Mouse (Mus musculus) heart, embryonic 16.5 days (tissue): ENCODE measurements at regions not wholly inside any gene's neighbourhood (a gene's known extent, or its start where the extent isn't known, plus 50 kb on each side); places are given as distances from the start of the nearest gene placed in this dataset.

ENCODE experiments used
- ATAC-seq: fragments of 200-750 bp; cut with Nextera tagmentation; replicated peaks from 2 replicates; pipeline ENCODE4 v1.8.0; 2017; ENCODE audit warnings: moderate number of reproducible peaks; ENCODE audit not compliant: insufficient read depth, low FRiP score; ENCODE audit errors: extremely low read depth
- H3K27ac ChIP-seq: fragments of 300-500 bp; sonication (generic); 2 replicates; pipeline ENCODE4 v1.5.1; 2014; ENCODE audit warnings: mild to moderate bottlenecking, low read length, control low read depth, moderate library complexity
- H3K27me3 ChIP-seq: fragments of 300-500 bp; sonication (generic); 2 replicates; pipeline ENCODE4 v1.6.1; 2014; ENCODE audit warnings: low read length, mixed read lengths; ENCODE audit not compliant: control insufficient read depth, insufficient read depth
- H3K36me3 ChIP-seq: fragments of 300-500 bp; sonication (generic); 2 replicates; pipeline ENCODE4 v1.6.1; 2014; ENCODE audit not compliant: control insufficient read depth, insufficient read depth
- H3K4me1 ChIP-seq: fragments of 300-500 bp; sonication (generic); 2 replicates; pipeline ENCODE4 v1.6.1; 2014; ENCODE audit warnings: low read length, mixed read lengths; ENCODE audit not compliant: control insufficient read depth, insufficient read depth
- H3K4me2 ChIP-seq: fragments of 300-500 bp; sonication (generic); 2 replicates; pipeline ENCODE4 v1.6.1; 2014; ENCODE audit warnings: low read depth, mild to moderate bottlenecking, control low read depth, low read length
- H3K4me3 ChIP-seq: fragments of 300-500 bp; sonication (generic); 2 replicates; pipeline ENCODE4 v1.5.1; 2014; ENCODE audit warnings: mild to moderate bottlenecking, control low read depth, low read length
- H3K9ac ChIP-seq: fragments of 300-500 bp; sonication (generic); 2 replicates; pipeline ENCODE4 v1.6.1; 2014; ENCODE audit warnings: low read length, control low read depth
- H3K9me3 ChIP-seq: fragments of 300-500 bp; sonication (generic); replicated peaks from 2 replicates; pipeline ENCODE4 v1.6.1; 2016; ENCODE audit warnings: low read length; ENCODE audit not compliant: control insufficient read depth
- WGBS: fragments of 180-500 bp; shearing (Covaris S2); extraction: QIAGEN DNeasy Blood & Tissue Kit; methylation state at CpG from one replicate; pipeline ENCODE4 v1.1.7; 2014; 5-methylcytosine and 5-hydroxymethylcytosine counted together

DNA sequence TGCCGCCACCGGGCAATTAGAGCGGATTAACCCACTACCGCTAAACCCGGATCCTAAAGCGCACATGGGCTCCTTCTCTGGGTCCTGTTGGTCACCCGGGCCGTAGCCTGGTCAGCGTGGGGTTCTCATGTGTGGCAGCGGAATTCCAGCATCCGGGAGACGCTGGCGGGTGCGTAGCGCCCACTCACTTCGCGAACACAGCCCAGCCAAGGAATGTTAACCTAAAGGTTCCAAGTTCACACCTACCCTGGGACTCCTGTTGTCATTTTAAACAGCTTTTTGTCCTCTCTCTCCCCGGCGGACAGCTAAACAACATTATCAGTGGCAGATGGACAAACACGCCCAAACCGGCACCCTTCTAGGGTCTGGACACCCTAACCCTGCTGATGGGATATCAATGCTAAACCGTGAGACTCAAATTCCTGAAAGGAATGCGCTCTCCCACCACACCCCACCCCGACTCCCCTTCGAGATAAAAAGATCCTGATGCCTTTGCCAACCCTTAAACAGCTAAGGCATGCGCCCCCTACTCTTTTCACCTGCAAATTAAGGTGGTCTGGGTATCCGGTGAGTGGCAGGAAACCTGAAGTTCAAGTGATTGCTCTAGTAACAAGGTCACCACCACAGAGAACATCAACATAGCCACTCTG is 49.8 kb upstream of the Fcgr1 start:
- H3K9ac ChIP-seq = no peak overlapping the region
- ATAC-seq = no peak
- H3K9me3 ChIP-seq = no peaks in the 10 kb centered on the region
- peaks cover 38% of the 10 kb centered on the region for H3K27me3 ChIP-seq
- WGBS = 2% methylated on average over 27 of the region's 27 CpGs
- no peak overlapping the region for H3K27ac ChIP-seq
- no peaks in the 10 kb centered on the region for H3K4me1 ChIP-seq
- H3K36me3 ChIP-seq = no peaks in the 10 kb centered on the region
- H3K4me2 ChIP-seq = no peak overlapping the region
- H3K4me3 ChIP-seq = no peak overlapping the region
